Mouse (Mus musculus): ENCODE measurements around the gene Trim44. TPM values are rescaled to one million over a fixed set of nuclear protein-coding genes. Genes with fewer than 3 reads are reported as not detected.
A peak's percentile ranks its signal among the peaks of the same experiment; 100 is the strongest.

The Trim44 gene
- polyA plus RNA-seq, 1 experiment, result 117 TPM

DNA sequence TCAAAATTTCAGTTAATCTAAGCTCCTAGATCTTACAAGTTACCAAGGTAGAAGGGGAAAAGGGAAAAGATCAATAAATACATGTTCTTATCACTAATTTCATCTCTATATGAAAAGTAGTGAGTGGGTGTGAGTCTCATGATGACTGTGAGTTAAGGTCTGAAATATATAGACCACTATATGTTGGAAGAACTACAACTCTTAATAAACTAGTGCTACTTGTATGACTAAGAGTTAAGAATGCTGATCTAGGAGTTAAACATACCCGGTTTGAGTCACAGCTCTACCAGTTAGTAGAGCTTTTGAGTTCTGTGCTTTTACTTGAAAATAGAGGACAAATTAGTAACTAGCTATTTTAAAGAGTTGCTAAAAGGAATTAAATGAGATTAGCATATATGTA is 94.7 kb downstream of the Trim44 start:
- TF ChIP-seq POLR2A (IDR thresholded peaks at IDR 0.05; ENCODE audit: extremely low read depth, insufficient read depth, low read length), result no peak
- TF ChIP-seq CTCF (IDR thresholded peaks at IDR 0.05; ENCODE audit: extremely low read depth, insufficient read depth, low read length), result no peak
- Histone ChIP-seq H3K4me3 (ENCODE audit: insufficient read depth, low read length) (no peak overlapping the region), H3K4me1 (ENCODE audit: control insufficient read depth, insufficient read depth, low read length) (peaks cover 3% of the 10 kb centered on the region; the same call in 1 of the 2 replicates), H3K27ac (ENCODE audit: insufficient read depth, low read length) (no peak overlapping the region)

DNA sequence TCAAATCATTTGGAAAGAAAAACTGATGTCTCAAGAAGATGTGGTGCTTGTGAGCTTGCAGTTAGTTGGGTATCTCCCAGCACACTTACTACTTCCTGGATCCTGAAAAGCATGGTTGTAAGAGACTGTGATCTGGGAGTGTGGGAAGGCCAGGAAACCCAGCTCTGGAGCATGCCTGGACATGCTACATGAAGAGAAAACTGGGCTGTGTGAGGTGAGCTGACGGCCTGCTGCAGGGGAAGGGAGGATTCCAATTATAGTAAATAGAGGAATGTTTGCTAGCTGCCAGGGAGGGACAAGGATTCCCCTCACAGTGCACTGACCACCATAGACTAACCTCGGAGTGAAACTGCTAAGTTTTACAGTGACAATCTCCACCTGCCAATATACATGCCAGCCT is 104.4 kb downstream of the Trim44 start:
- H3K4me3 ChIP-seq (ENCODE audit: insufficient read depth, low read length), result no peak overlapping the region
- H3K27ac ChIP-seq (ENCODE audit: insufficient read depth, low read length), result no peak overlapping the region

DNA sequence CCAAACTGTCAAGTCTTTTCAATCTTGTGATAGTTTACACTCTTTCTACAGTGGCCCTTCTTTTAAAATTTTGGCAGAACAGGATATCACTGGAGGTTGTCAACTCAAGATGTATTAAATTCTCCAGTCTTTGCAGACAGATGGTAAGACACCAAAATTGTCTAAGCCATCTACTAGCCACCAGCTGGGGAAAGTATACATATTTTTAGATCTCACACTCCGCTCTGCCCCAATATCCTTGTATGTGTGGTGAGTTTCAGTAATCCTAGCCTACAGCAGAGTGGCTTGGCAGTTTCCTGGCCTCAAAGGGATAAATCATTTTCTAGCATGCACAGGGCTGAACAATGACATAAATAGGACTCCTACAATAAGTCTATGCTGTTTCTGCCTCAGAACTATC is 105.1 kb downstream of the Trim44 start:
- Histone ChIP-seq H3K27ac (ENCODE audit: insufficient read depth, low read length) (peak overlapping the region; percentile 84), H3K4me3 (ENCODE audit: insufficient read depth, low read length) (no peak overlapping the region), H3K4me1 (ENCODE audit: control insufficient read depth, insufficient read depth, low read length) (peaks cover 13% of the 10 kb centered on the region)
- TF ChIP-seq CTCF (IDR thresholded peaks at IDR 0.05; ENCODE audit: extremely low read depth, insufficient read depth, low read length) (no peak), POLR2A (IDR thresholded peaks at IDR 0.05; ENCODE audit: extremely low read depth, insufficient read depth, low read length) (no peak)

More for the DNA sequence above, 104.4 kb downstream of the Trim44 start:
- no peak for TF ChIP-seq POLR2A (IDR thresholded peaks at IDR 0.05; ENCODE audit: extremely low read depth, insufficient read depth, low read length)
- H3K4me1 ChIP-seq (ENCODE audit: control insufficient read depth, insufficient read depth, low read length), result peaks cover 13% of the 10 kb centered on the region

DNA sequence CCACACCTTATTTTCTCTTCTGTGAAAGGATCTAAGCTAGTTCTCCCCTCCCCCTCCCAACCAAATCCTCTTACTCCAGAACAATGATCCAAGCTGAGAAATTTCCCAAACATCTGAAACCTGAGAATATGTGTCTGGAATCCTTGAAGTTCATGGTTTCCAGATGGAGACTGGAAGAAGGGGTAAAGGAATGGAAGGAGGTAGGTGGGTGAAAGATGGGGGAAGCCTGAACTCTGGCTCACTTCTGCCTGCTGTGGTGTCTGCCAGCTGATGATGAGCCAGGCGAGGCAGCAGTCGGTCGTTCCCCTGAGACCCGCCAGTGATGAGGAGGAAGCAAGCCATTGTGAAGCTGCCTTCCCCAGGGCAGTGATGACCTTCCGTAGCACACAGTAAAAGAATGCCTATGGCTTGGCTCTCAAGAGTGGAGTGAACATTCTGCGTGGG is 112.8 kb downstream of the Trim44 start:
- TF ChIP-seq POLR2A (IDR thresholded peaks at IDR 0.05; ENCODE audit: extremely low read depth, insufficient read depth, low read length) (no peak), CTCF (IDR thresholded peaks at IDR 0.05; ENCODE audit: extremely low read depth, insufficient read depth, low read length) (no peak)
- H3K4me1 ChIP-seq (ENCODE audit: control insufficient read depth, insufficient read depth, low read length), result peaks cover 6% of the 10 kb centered on the region
- H3K27ac ChIP-seq (ENCODE audit: insufficient read depth, low read length), result no peak overlapping the region
- no peak overlapping the region for H3K4me3 ChIP-seq (ENCODE audit: insufficient read depth, low read length)

DNA sequence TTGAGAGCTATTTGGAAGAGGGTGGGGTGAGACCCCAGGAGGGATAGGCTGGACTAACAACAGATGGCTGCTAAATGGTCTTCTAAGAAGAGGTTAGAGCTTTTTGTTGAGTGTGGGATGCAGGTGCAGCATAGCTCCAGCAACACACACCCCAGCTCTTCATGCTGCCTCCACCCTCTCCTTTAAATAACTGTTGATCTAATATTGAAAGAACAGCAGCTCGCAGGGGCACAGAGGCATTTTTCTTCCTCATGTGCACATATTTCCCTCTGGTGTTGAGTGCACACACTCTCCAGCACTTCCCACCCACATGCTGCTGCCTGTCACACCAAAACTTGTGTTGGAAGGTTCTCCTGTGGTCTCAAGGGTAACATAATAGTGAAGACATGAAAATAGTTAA is 114.4 kb downstream of the Trim44 start:
- no peak for TF ChIP-seq POLR2A (IDR thresholded peaks at IDR 0.05; ENCODE audit: extremely low read depth, insufficient read depth, low read length)
- TF ChIP-seq CTCF (IDR thresholded peaks at IDR 0.05; ENCODE audit: extremely low read depth, insufficient read depth, low read length), result no peak
- H3K4me1 ChIP-seq (ENCODE audit: control insufficient read depth, insufficient read depth, low read length), result peaks cover 6% of the 10 kb centered on the region
- no peak overlapping the region for H3K27ac ChIP-seq (ENCODE audit: insufficient read depth, low read length)
- H3K4me3 ChIP-seq (ENCODE audit: insufficient read depth, low read length), result no peak overlapping the region

DNA sequence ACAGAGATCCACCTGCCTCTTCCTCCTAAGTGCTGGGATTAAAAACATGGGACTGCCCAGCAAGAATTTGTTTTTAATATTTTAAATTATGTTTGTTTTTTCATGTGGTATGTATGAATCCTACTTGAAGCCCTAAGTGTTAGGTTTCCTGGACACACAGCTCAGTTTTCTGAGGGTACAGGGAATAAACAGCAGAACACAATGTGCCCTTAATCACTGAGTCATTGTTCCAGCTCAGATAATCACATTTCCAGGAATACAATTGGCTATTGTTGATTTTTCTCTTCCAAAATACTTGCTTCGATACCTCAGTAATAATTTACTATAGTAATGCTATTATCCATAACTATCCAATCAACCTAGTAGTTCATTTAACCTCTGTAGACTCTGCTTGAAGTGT is 115.6 kb downstream of the Trim44 start:
- Histone ChIP-seq H3K27ac (ENCODE audit: insufficient read depth, low read length) (no peak overlapping the region), H3K4me3 (ENCODE audit: insufficient read depth, low read length) (no peak overlapping the region), H3K4me1 (ENCODE audit: control insufficient read depth, insufficient read depth, low read length) (peaks cover 6% of the 10 kb centered on the region)

DNA sequence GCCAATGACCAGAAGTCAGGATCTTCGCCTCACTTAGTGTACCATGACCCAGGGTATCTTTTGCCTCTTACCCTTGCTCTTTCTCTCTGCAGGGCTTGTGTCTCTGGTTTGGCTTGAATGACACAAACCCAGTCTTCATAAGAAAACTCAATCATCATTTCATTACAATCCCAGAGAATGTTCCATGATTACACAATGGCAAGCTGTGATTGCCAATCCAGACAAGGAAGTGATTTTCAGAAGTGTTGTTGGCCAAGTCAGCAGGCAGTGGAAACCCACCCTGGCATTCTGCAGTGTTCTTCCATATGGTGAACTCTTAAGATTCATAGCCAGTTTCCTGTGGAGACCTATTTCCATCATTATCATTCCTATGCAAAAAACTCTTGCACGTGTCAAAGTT is 116.1 kb downstream of the Trim44 start:
- no peak for TF ChIP-seq CTCF (IDR thresholded peaks at IDR 0.05; ENCODE audit: extremely low read depth, insufficient read depth, low read length)
- no peak for TF ChIP-seq POLR2A (IDR thresholded peaks at IDR 0.05; ENCODE audit: extremely low read depth, insufficient read depth, low read length)
- peaks cover 6% of the 10 kb centered on the region for H3K4me1 ChIP-seq (ENCODE audit: control insufficient read depth, insufficient read depth, low read length)
- no peak overlapping the region for H3K4me3 ChIP-seq (ENCODE audit: insufficient read depth, low read length)
- no peak overlapping the region for H3K27ac ChIP-seq (ENCODE audit: insufficient read depth, low read length)

More for the DNA sequence above, 115.6 kb downstream of the Trim44 start:
- TF ChIP-seq POLR2A (IDR thresholded peaks at IDR 0.05; ENCODE audit: extremely low read depth, insufficient read depth, low read length) (no peak), CTCF (IDR thresholded peaks at IDR 0.05; ENCODE audit: extremely low read depth, insufficient read depth, low read length) (no peak)

DNA sequence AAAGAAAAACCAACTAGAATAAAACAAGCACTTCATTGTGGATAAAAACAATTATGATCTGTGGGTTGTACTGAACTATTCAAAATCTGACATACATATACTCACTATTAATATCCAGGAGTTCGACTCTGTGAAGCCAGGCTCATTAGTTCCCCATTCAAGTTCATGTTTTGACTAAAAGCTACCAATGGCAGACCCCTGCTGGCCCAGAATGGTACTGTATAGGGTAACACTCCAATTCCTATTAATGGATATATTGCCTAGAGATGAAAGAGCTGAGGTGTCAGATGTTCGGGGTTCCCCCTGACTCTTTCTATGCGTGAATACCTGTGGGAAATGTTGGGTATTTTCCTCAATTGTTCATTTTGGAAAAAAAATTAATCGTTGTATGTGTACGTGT is 117.6 kb downstream of the Trim44 start:
- H3K27ac ChIP-seq (ENCODE audit: insufficient read depth, low read length), result no peak overlapping the region
- peak; percentile 32; the same call in 1 of the 2 replicates for TF ChIP-seq CTCF (IDR thresholded peaks at IDR 0.05; ENCODE audit: extremely low read depth, insufficient read depth, low read length)
- no peak for TF ChIP-seq POLR2A (IDR thresholded peaks at IDR 0.05; ENCODE audit: extremely low read depth, insufficient read depth, low read length)
- no peak overlapping the region for H3K4me3 ChIP-seq (ENCODE audit: insufficient read depth, low read length)
- H3K4me1 ChIP-seq (ENCODE audit: control insufficient read depth, insufficient read depth, low read length), result peaks cover 6% of the 10 kb centered on the region

DNA sequence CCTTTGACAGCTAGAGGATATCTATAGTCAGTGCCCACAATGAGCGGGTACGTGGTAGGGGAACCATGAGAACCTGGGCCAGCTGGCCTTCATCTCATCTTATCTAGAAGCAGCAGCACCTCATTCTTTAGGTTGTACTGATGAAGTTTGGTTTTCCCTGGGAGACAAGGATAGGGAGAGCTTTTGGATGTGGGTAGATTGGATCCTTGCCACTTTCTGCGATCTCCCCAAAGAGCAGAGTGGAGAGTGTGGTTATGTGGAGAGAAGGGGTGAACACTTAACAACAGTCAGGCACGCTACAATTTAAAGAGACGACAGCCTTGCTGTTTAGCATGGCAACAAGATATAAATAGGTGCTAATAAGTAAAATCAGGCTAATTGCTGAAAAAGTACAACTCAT is 119.0 kb downstream of the Trim44 start:
- peaks cover 5% of the 10 kb centered on the region for H3K4me1 ChIP-seq (ENCODE audit: control insufficient read depth, insufficient read depth, low read length)
- no peak overlapping the region for H3K4me3 ChIP-seq (ENCODE audit: insufficient read depth, low read length)
- TF ChIP-seq POLR2A (IDR thresholded peaks at IDR 0.05; ENCODE audit: extremely low read depth, insufficient read depth, low read length), result no peak
- TF ChIP-seq CTCF (IDR thresholded peaks at IDR 0.05; ENCODE audit: extremely low read depth, insufficient read depth, low read length), result no peak
- no peak overlapping the region for H3K27ac ChIP-seq (ENCODE audit: insufficient read depth, low read length)

DNA sequence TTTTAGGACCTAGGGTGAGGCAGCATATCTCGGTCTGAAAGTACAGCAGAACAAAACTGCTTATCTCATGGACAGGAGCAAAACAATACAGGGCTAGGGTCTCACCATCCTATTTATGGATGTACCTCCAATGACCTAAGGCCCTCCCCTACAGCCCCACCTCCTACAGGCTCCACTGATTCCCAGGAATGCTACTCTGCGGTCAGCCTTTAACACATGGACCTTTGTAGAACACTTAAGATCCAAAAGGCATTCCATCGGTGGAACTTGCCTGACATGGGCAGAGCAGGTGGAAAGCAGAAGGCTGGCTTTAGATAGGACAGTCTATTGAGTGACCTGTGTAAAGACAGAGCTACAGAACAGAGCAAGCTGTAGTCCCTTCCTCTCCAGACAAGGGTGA is 120.3 kb downstream of the Trim44 start:
- H3K4me1 ChIP-seq (ENCODE audit: control insufficient read depth, insufficient read depth, low read length), result peaks cover 3% of the 10 kb centered on the region
- no peak overlapping the region for H3K4me3 ChIP-seq (ENCODE audit: insufficient read depth, low read length)
- no peak overlapping the region for H3K27ac ChIP-seq (ENCODE audit: insufficient read depth, low read length)
- TF ChIP-seq POLR2A (IDR thresholded peaks at IDR 0.05; ENCODE audit: extremely low read depth, insufficient read depth, low read length) (no peak), CTCF (IDR thresholded peaks at IDR 0.05; ENCODE audit: extremely low read depth, insufficient read depth, low read length) (no peak)
